Mouse (Mus musculus) heart, embryonic 14.5 days (tissue): ENCODE data around the gene Ldlrad3. TPM values are rescaled to one million over a fixed set of nuclear protein-coding genes. Genes with fewer than 3 reads are reported as not detected.
A peak's percentile ranks its signal among the peaks of the same experiment; 100 is the strongest.

Experiments
- ATAC-seq: fragments of 200-750 bp; cut with Nextera tagmentation; 2 replicates; pipeline ENCODE4 v1.8.0; 2017; ENCODE audit warnings: low read depth, moderate TSS enrichment; ENCODE audit not compliant: insufficient number of reproducible peaks, insufficient read depth, low FRiP score
- H3K27ac ChIP-seq, 2 experiments: fragments of 200-500 bp in 1 of 2; fragments of 300-500 bp in 1 of 2; sonication (generic) in 1 of 2; replicated peaks in 1 of 2; 2 replicates each; pipeline ENCODE4 v1.5.1; 2012 to 2014; ENCODE audit warnings: low read depth in 2 of 2, low read length in 2 of 2, control low read depth in 1 of 2, mild to moderate bottlenecking in 1 of 2, mixed read lengths in 1 of 2; ENCODE audit not compliant: control insufficient read depth in 1 of 2, insufficient read depth in 1 of 2
- H3K27me3 ChIP-seq: fragments of 300-500 bp; sonication (generic); 2 replicates; pipeline ENCODE4 v1.6.1; 2014; ENCODE audit warnings: mild to moderate bottlenecking, low read length, control low read depth; ENCODE audit not compliant: control insufficient read depth, insufficient read depth
- H3K36me3 ChIP-seq: fragments of 300-500 bp; sonication (generic); 2 replicates; pipeline ENCODE4 v1.6.1; 2014; ENCODE audit warnings: mild to moderate bottlenecking, control low read depth, low read length, mixed read lengths; ENCODE audit not compliant: control insufficient read depth, insufficient read depth
- H3K4me1 ChIP-seq, 2 experiments: fragments of 200-500 bp in 1 of 2; fragments of 300-500 bp in 1 of 2; sonication (generic) in 1 of 2; 2 replicates each; pipeline ENCODE4 v1.6.1; 2012 to 2014; ENCODE audit warnings: low read length in 2 of 2, control low read depth in 1 of 2, mixed read lengths in 1 of 2; ENCODE audit not compliant: control insufficient read depth in 2 of 2, insufficient read depth in 2 of 2
- H3K4me2 ChIP-seq: fragments of 300-500 bp; sonication (generic); 2 replicates; pipeline ENCODE4 v1.6.1; 2014; ENCODE audit warnings: mild to moderate bottlenecking, low read length
- H3K4me3 ChIP-seq, 2 experiments: fragments of 200-500 bp in 1 of 2; fragments of 300-500 bp in 1 of 2; sonication (generic) in 1 of 2; 2 replicates each; pipeline ENCODE4 v1.5.1; 2012 to 2014; ENCODE audit warnings: low read length in 2 of 2, mild to moderate bottlenecking in 2 of 2, control low read depth in 1 of 2, low read depth in 1 of 2, moderate library complexity in 1 of 2; ENCODE audit not compliant: control insufficient read depth in 1 of 2, insufficient read depth in 1 of 2
- H3K9ac ChIP-seq: fragments of 300-500 bp; sonication (generic); 2 replicates; pipeline ENCODE4 v1.6.1; 2014; ENCODE audit warnings: mild to moderate bottlenecking, low read length
- H3K9me3 ChIP-seq: fragments of 300-500 bp; sonication (generic); 2 replicates; pipeline ENCODE4 v1.6.1; 2016; ENCODE audit warnings: low read length, control low read depth; ENCODE audit not compliant: control insufficient read depth
- WGBS: fragments of 180-500 bp; shearing (Covaris S2); extraction: QIAGEN DNeasy Blood & Tissue Kit; methylation state at CpG from one replicate; pipeline ENCODE4 v1.1.7; 2014; 5-methylcytosine and 5-hydroxymethylcytosine counted together
- polyA plus RNA-seq: library from polyadenylated mRNA; unstranded; fragments of >200 nt; fragmentation: Nextera tagmentation; extraction: Ambion mirVana; gene quantifications from 2 replicates; pipeline ENCODE4 v1.2.1, GENCODE M21; 2014

The Ldlrad3 gene
- polyA plus RNA-seq, 1 experiment from 2014 or later = 13.7 TPM

DNA sequence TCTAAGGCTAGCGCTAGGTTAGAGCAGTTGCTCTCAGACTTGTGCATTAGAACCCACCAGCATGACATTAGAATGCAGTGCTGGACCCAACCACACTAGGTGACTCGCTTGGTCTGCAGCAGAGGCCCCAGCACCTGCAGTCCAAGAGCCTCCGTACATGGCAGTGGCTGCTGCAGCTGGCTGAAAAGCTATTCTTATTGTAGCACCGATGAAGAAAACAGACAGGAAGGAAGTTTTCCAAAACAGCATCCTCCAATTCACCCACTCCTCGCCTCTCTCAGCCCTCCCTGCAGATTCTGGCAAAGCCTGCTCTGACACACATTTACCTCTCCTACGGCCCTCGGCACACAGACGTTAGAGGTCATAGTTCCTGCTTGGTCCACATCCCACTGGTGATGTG, 130.0 kb downstream of the Ldlrad3 start:
- WGBS = 76% methylated on average over 8 of the region's 8 CpGs
- H3K27ac ChIP-seq = no peak overlapping the region

DNA sequence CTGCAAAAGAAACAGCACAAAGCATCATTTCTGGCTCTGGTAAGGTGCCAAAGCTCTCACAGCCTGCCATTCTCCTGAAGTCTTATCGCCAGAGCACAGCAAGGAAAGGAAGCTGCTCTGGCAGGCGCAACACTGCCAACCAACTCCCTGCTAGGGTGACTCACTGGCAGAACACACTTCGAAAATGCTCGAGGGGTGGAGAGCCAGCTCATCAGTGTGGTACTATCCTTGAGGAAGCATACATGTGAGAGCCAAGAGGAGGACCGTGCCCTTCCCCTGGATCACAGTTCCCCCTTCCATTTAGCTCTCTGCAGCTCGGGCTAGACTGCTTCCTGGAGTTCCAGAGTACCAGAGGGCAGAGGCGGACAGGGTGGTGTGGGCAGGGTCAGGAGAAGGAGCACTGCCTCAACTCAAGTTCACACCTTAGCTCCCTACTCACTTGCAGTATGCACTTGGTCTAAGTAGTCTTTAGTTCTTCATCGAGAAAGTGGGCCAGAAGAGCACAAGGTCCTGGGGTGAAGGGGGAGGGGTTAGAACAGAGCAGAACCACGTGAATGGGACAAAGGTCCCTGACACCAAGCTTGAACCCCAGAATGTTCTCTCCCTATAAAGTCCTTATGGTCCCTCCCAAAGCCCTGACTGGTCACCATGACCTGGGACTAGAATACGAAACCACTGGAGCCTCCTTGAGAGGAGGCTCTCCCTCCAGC, 133.1 kb downstream of the Ldlrad3 start:
- Histone ChIP-seq H3K4me3 (no peak overlapping the region), H3K4me2 (no peak overlapping the region), H3K27ac (peak overlapping the region in 1 of 2 experiments; percentile 21; a peak in 1 of 4 replicates), H3K4me1 (peaks cover 12 to 13% of the 10 kb centered on the region in 2 experiments; a peak in 3 of 4 replicates), H3K27me3 (no peaks in the 10 kb centered on the region), H3K9ac (no peak overlapping the region), H3K36me3 (no peaks in the 10 kb centered on the region), H3K9me3 (no peaks in the 10 kb centered on the region)
- ATAC-seq = peak; percentile 68
- WGBS = 61% methylated on average over 10 of the region's 10 CpGs

More for the DNA sequence above, 130.0 kb downstream of the Ldlrad3 start:
- no peak overlapping the region for H3K9ac ChIP-seq
- H3K27me3 ChIP-seq = no peaks in the 10 kb centered on the region
- H3K4me3 ChIP-seq = no peak overlapping the region
- H3K9me3 ChIP-seq = no peaks in the 10 kb centered on the region
- no peaks in the 10 kb centered on the region for H3K36me3 ChIP-seq
- no peak for ATAC-seq
- no peak overlapping the region for H3K4me2 ChIP-seq
- H3K4me1 ChIP-seq = peaks cover 12 to 13% of the 10 kb centered on the region in 2 experiments; a peak in 3 of 4 replicates

DNA sequence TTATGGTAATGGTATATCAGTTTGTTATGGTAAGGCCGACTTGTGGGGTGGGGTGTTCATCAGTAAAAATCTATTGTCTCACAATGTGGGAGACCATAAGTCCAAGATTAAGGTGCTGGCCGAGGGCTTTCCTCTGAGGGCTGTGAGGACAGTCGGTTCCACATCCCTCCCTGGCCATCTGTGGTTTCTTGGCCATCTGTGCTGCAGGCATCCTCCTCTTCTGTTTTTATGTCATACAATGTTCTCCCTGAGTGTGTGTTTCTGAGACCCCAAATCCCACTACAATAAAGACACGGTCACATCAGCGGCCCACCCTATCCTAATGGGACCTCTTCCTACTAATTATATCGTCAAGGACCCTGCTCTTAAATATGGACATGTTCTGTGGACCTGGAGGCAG, 133.8 kb downstream of the Ldlrad3 start:
- Histone ChIP-seq H3K9ac (no peak overlapping the region), H3K4me2 (no peak overlapping the region), H3K27ac (no peak overlapping the region), H3K9me3 (no peaks in the 10 kb centered on the region), H3K36me3 (no peaks in the 10 kb centered on the region), H3K4me3 (no peak overlapping the region), H3K27me3 (no peaks in the 10 kb centered on the region), H3K4me1 (peaks cover 7 to 13% of the 10 kb centered on the region in 2 experiments; a peak in 3 of 4 replicates)
- ATAC-seq = no peak
- WGBS = 90% methylated on average over 6 of the region's 6 CpGs

- 55% methylated on average over 10 of the region's 10 CpGs for WGBS
- ATAC-seq = no peak
Observed at GRCm38 (mm10) chr2:102049866-102050550, 136.2 kb downstream of the Ldlrad3 start.

GRCm38 (mm10) chr2:102048296-102049175, 137.6 kb downstream of the Ldlrad3 start:
- Histone ChIP-seq H3K9me3 (no peaks in the 10 kb centered on the region), H3K27me3 (no peaks in the 10 kb centered on the region), H3K27ac (no peak overlapping the region), H3K36me3 (no peaks in the 10 kb centered on the region), H3K4me2 (no peak overlapping the region), H3K4me3 (no peak overlapping the region), H3K9ac (no peak overlapping the region), H3K4me1 (peaks cover 6 to 13% of the 10 kb centered on the region in 2 experiments; a peak in 3 of 4 replicates)
- 87% methylated on average over 16 of the region's 16 CpGs for WGBS
- ATAC-seq = no peak

More at GRCm38 (mm10) chr2:102049866-102050550, 136.2 kb downstream of the Ldlrad3 start:
- no peaks in the 10 kb centered on the region for H3K36me3 ChIP-seq
- H3K9me3 ChIP-seq = no peaks in the 10 kb centered on the region
- no peak overlapping the region for H3K27ac ChIP-seq
- no peaks in the 10 kb centered on the region for H3K27me3 ChIP-seq
- no peak overlapping the region for H3K4me2 ChIP-seq
- H3K4me3 ChIP-seq = no peak overlapping the region
- H3K9ac ChIP-seq = no peak overlapping the region
- peaks cover 6 to 13% of the 10 kb centered on the region in 2 experiments; a peak in 3 of 4 replicates for H3K4me1 ChIP-seq

- H3K9ac ChIP-seq = no peak overlapping the region
- H3K36me3 ChIP-seq = no peaks in the 10 kb centered on the region
- H3K4me1 ChIP-seq = no peaks in the 10 kb centered on the region; a peak in 1 of 4 replicates
- no peak for ATAC-seq
- no peaks in the 10 kb centered on the region for H3K27me3 ChIP-seq
- 89% methylated on average over 7 of the region's 7 CpGs for WGBS
- H3K4me3 ChIP-seq = no peak overlapping the region
- no peaks in the 10 kb centered on the region for H3K9me3 ChIP-seq
- H3K4me2 ChIP-seq = no peak overlapping the region
- H3K27ac ChIP-seq = no peak overlapping the region
Observed at GRCm38 (mm10) chr2:102046481-102046880, 139.7 kb downstream of the Ldlrad3 start.

GRCm38 (mm10) chr2:102040456-102040855, 145.7 kb downstream of the Ldlrad3 start:
- H3K4me1 ChIP-seq = peaks cover 17 to 33% of the 10 kb centered on the region in 2 experiments
- no peak for ATAC-seq
- H3K27me3 ChIP-seq = no peaks in the 10 kb centered on the region
- WGBS = 88% methylated on average over 5 of the region's 5 CpGs
- no peak overlapping the region for H3K9ac ChIP-seq
- H3K27ac ChIP-seq = no peak overlapping the region
- H3K9me3 ChIP-seq = no peaks in the 10 kb centered on the region
- H3K4me3 ChIP-seq = no peak overlapping the region
- no peak overlapping the region for H3K4me2 ChIP-seq
- no peaks in the 10 kb centered on the region for H3K36me3 ChIP-seq
